Mouse (Mus musculus) megakaryocyte, embryonic 14.5 days (primary cell): ENCODE data around the gene Pou2f1.

Experiments used
- FLI1 ChIP-seq: IDR thresholded peaks from 2 replicates; pipeline ENCODE4 v1.6.1; 2012; ENCODE audit warnings: low read length, inconsistent platforms, mixed read lengths
- GATA1 ChIP-seq: IDR thresholded peaks from 3 replicates; pipeline ENCODE4 v1.6.1; 2012; ENCODE audit warnings: mixed read lengths, low read length, inconsistent platforms, borderline replicate concordance

- TF ChIP-seq GATA1 (no peak), FLI1 (no peak)
Observed at GRCm38 (mm10) chr1:165958159-165958558, 44.3 kb downstream of the Pou2f1 start.
